Mouse (Mus musculus) small intestine, adult 2 months (tissue): ENCODE measurements around the gene Gucd1.

Experiments
- CTCF ChIP-seq: fragments of 200-500 bp; IDR thresholded peaks from 2 replicates; pipeline ENCODE4 v1.5.1; 2012; ENCODE audit warnings: low read depth, mild to moderate bottlenecking, control low read depth, inconsistent platforms, low read length, moderate library complexity, mixed read lengths; ENCODE audit not compliant: insufficient replicate concordance, insufficient read length; ENCODE audit errors: extremely low read depth
- POLR2A ChIP-seq: fragments of 200-500 bp; IDR thresholded peaks from 2 replicates; pipeline ENCODE4 v1.6.1; 2012; ENCODE audit warnings: low read depth, mild to moderate bottlenecking, control low read depth, inconsistent platforms, low read length, moderate library complexity

DNA sequence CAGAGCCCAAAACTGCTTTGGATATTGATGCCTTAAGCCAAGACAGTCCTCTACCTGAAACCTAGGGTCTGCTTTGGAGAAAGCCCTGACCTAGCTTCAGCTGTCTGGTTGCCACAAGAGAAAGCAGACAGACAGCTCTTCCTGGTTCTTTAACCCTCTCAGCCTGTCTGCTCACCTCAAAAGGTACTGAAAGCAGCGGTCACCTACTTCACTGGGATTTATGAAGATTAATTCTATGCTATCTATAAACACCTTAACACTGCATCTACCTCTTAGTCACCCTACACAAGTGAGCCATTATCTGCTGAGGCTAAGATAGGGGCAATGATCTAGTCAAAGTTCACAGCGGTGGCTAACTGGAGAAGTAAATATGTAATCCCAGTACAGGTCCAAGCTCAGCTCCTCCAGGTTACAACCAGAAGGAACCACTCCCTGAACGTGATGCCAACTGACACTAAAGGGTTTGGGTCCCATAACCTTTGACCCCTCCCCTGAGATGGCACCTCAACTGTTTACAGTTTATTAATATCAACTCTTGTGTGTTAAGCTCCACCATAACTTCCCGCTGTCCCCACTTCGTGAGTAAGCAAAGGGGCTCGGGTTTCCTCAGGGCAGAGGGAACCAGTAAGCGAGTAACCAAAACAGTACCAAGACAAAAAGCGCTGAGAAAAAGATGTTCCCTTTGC is 1.6 kb downstream of the Gucd1 start:
- no peak for TF ChIP-seq CTCF
- TF ChIP-seq POLR2A, result no peak
